Mouse (Mus musculus) midbrain, embryonic 15.5 days (tissue): ENCODE measurements at regions not wholly inside any gene's neighbourhood (a gene's known extent, or its start where the extent isn't known, plus 50 kb on each side); places are given as distances from the start of the nearest gene placed in this dataset.

Experiments
- ATAC-seq: fragments of 200-750 bp; cut with Nextera tagmentation; replicated peaks from 2 replicates; pipeline ENCODE4 v1.8.0; 2017; ENCODE audit warnings: moderate TSS enrichment
- H3K27ac ChIP-seq: fragments of 300-500 bp; sonication (generic); 2 replicates; pipeline ENCODE4 v1.5.1; 2015; ENCODE audit warnings: mild to moderate bottlenecking, inconsistent platforms
- H3K27me3 ChIP-seq: fragments of 300-500 bp; sonication (generic); replicated peaks from 2 replicates; pipeline ENCODE4 v1.6.1; 2015; ENCODE audit warnings: inconsistent platforms
- H3K36me3 ChIP-seq: fragments of 300-500 bp; sonication (generic); replicated peaks from 2 replicates; pipeline ENCODE4 v1.6.1; 2015; ENCODE audit warnings: inconsistent platforms
- H3K4me1 ChIP-seq: fragments of 300-500 bp; sonication (generic); 2 replicates; pipeline ENCODE4 v1.6.1; 2015; ENCODE audit warnings: inconsistent platforms
- H3K4me2 ChIP-seq: fragments of 300-500 bp; sonication (generic); 2 replicates; pipeline ENCODE4 v1.6.1; 2015; ENCODE audit warnings: inconsistent platforms, mild to moderate bottlenecking, moderate library complexity
- H3K4me3 ChIP-seq: fragments of 300-500 bp; sonication (generic); 2 replicates; pipeline ENCODE4 v1.5.1; 2015; ENCODE audit warnings: mild to moderate bottlenecking, inconsistent platforms
- H3K9ac ChIP-seq: fragments of 300-500 bp; sonication (generic); 2 replicates; pipeline ENCODE4 v1.6.1; 2015; ENCODE audit warnings: mild to moderate bottlenecking, inconsistent platforms
- H3K9me3 ChIP-seq: fragments of 300-500 bp; sonication (generic); 2 replicates; pipeline ENCODE4 v1.6.1; 2016; ENCODE audit warnings: inconsistent platforms
- WGBS: fragments of 180-500 bp; shearing (Covaris S2); methylation state at CpG from one replicate; pipeline ENCODE4 v1.1.7; 2015; ENCODE audit warnings: mixed read lengths; 5-methylcytosine and 5-hydroxymethylcytosine counted together

DNA sequence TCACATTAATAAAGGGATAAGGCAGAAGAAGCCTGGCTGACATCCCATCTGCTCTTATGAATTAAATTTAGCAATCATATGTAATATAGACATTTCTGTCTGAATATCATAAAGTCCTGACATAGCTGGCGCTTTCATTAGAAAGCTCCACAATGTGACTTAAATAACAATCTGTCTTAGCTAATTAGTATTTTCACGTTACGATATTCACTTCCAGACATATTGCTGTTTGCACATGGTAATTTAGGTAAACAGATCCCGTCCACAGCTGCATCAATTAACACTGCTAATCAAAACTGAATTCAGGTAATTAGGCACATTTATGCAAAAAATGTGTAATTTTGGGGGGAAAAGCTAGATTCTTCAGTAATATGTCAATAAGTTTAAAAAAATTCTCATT lies 625.1 kb downstream of the Nedd1 start:
- Histone ChIP-seq H3K9me3 (no peaks in the 10 kb centered on the region), H3K4me1 (peaks cover 32% of the 10 kb centered on the region; the same call in 1 of the 2 replicates), H3K36me3 (0 out of 2 replicates have a peak, but pooled peaks cover 7% of the 10 kb centered on the region), H3K9ac (no peak overlapping the region), H3K27me3 (no peaks in the 10 kb centered on the region), H3K4me2 (no peak overlapping the region), H3K27ac (no peak overlapping the region; the same call in 1 of the 2 replicates), H3K4me3 (no peak overlapping the region)
- no peak for ATAC-seq
- WGBS, result 62% methylated on average over 4 of the region's 4 CpGs

DNA sequence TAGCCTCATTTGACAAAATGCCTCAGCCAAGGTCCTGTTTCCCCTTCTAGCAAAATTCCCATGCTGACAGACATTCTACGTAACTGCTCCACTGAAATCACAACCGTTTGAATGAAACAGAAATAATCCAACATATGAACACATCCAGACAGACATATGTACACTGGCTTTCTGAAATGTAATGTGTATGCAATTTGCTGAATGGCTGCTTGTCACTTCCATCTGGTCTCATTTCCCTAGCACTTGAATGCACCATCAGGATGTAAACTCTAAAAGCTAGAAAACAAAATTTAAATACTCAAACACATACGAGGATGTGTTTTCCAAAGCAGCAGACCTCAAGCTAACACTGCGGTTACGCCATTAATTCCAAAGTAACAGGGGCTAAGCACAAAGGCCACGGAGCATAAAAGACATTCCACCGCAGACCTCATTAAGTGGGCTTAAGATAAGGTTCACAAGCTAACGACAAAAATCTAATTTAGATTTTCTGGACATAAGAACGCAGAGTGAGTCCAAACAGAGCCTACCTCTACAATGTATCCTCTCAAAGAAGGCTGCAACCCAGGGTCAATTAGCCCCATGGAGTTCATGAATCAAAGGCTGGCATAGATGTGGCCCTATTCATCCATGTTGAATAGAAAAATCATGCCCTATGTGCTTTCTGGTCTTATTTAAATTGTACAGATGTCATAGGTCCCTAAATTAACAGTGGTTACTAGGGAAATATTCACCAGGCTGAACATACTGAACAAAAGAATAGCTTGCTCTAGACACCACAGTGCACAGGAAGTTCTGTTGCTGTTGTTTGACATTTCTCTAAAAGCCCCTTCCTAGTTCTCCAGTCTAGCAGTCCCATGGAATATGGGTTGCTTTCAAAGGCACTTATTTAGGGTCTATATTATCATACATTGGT lies 630.5 kb downstream of the Nedd1 start:
- H3K9ac ChIP-seq, result no peak overlapping the region
- no peak for ATAC-seq

DNA sequence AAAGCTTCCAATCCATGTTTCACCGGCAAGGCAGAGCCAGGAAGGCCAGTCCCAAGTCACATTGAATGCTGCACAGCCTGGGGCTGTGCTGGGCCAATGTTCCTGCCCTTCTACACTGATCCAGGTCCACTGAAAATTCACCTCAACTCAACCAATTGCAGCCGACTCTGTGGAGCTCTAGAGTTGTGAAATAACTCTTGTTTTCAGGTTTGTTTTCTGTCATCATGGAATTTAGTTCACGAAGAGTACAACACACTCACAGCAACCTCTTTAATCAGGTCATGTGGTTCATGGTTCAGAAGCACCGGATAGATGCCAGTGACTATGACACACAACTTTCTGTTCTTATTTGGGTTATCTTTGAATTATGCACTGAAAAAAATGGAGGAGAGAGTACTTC lies 640.1 kb downstream of the Nedd1 start:
- Histone ChIP-seq H3K27me3 (no peaks in the 10 kb centered on the region), H3K9me3 (no peaks in the 10 kb centered on the region), H3K9ac (no peak overlapping the region), H3K4me1 (peaks cover 27% of the 10 kb centered on the region), H3K36me3 (peaks cover 8% of the 10 kb centered on the region; the same call in 1 of the 2 replicates), H3K4me2 (no peak overlapping the region), H3K27ac (peak overlapping the region; percentile 6), H3K4me3 (no peak overlapping the region)
- 74% methylated on average over 4 of the region's 4 CpGs for WGBS
- ATAC-seq, result no peak

More for the DNA sequence above, 630.5 kb downstream of the Nedd1 start:
- Histone ChIP-seq H3K9me3 (no peaks in the 10 kb centered on the region), H3K4me3 (no peak overlapping the region), H3K27me3 (no peaks in the 10 kb centered on the region), H3K4me2 (no peak overlapping the region), H3K27ac (peak overlapping the region; percentile 56), H3K36me3 (0 out of 2 replicates have a peak, but pooled peaks cover 3% of the 10 kb centered on the region), H3K4me1 (peaks cover 23% of the 10 kb centered on the region; the same call in 1 of the 2 replicates)
- 38% methylated on average over 9 of the region's 9 CpGs for WGBS

DNA sequence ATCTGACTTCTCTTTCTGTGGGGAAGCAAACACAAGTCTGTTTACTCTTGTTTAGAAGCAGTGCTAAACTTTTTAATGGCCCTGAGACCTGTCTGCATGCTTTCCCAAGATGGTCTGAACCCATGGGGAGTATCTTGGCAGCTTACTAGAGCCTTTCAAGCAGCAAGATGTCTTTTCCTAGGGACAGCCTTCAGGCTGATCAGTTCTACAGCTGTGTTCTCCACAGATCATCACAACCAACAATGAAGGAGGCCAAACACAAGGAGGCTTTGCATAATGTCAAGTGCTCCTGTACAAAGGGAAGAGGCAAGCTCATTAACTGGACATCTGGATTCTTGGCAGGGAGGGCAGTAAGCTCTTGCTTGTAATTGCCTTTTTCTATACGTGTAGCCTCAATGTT lies 641.0 kb downstream of the Nedd1 start:
- ATAC-seq, result 0 out of 2 replicates have a peak, but pooled peaks have one; percentile 51
- WGBS, result 8% methylated on average over 1 of the region's 1 CpGs

DNA sequence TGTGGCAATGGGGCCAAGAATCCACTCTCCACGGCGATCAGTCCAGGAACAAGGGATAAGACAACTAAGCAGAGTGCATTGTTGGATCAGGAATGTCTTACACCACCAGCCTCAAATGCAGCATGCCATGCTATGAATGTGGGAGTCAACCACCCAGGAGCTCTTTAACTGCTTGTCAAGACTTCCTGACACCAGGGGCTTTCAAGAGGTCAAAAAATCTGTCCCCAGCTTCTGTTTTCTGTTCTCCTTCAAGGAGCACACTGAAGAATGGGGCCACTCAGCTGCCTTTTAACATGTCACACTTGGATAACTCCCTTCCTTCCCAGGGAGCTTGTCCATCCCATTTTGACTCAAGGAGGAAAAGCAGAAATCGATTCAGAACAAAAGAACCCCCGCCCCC lies 642.8 kb downstream of the Nedd1 start:
- peaks cover 53% of the 10 kb centered on the region for H3K4me1 ChIP-seq

More for the DNA sequence above, 641.0 kb downstream of the Nedd1 start:
- Histone ChIP-seq H3K4me2 (no peak overlapping the region), H3K36me3 (peaks cover 8% of the 10 kb centered on the region; the same call in 1 of the 2 replicates), H3K27ac (peak overlapping the region; percentile 40; the same call in 1 of the 2 replicates), H3K9me3 (no peaks in the 10 kb centered on the region), H3K4me3 (no peak overlapping the region), H3K9ac (no peak overlapping the region), H3K27me3 (no peaks in the 10 kb centered on the region), H3K4me1 (peaks cover 36% of the 10 kb centered on the region)

DNA sequence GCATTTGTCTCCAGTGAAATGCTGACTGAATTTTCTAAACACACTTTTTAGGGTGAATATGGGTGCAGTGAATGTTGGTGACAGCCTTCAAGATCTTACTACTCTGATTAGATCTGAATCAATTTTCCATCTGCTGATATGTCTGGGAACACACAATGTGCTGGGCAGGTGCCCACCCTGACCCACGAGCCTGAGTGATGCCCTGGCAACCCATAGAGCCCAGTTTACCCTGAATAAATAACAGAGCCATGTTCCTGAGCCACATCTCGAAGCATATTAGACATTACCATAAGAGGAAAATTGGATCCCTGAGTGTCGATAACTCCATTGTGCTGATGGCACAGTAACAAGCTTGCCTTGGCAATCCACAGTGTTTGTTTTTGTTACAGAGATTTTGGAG lies 644.9 kb downstream of the Nedd1 start:
- ATAC-seq, result 0 out of 2 replicates have a peak, but pooled peaks have one; percentile 19
- 18% methylated on average over 3 of the region's 3 CpGs for WGBS
- no peak overlapping the region for H3K4me2 ChIP-seq
- no peaks in the 10 kb centered on the region for H3K9me3 ChIP-seq
- peak overlapping the region; percentile 78 for H3K27ac ChIP-seq
- H3K36me3 ChIP-seq, result peaks cover under 1% of the 10 kb centered on the region; the same call in 1 of the 2 replicates
- no peaks in the 10 kb centered on the region for H3K27me3 ChIP-seq
- peaks cover 65% of the 10 kb centered on the region for H3K4me1 ChIP-seq
- no peak overlapping the region for H3K9ac ChIP-seq
- no peak overlapping the region for H3K4me3 ChIP-seq

More for the DNA sequence above, 642.8 kb downstream of the Nedd1 start:
- 10% methylated on average over 4 of the region's 4 CpGs for WGBS
- Histone ChIP-seq H3K36me3 (peaks cover 8% of the 10 kb centered on the region; the same call in 1 of the 2 replicates), H3K9me3 (no peaks in the 10 kb centered on the region), H3K27ac (peak overlapping the region; percentile 67), H3K9ac (no peak overlapping the region), H3K27me3 (no peaks in the 10 kb centered on the region), H3K4me2 (no peak overlapping the region), H3K4me3 (no peak overlapping the region)
- no peak for ATAC-seq

DNA sequence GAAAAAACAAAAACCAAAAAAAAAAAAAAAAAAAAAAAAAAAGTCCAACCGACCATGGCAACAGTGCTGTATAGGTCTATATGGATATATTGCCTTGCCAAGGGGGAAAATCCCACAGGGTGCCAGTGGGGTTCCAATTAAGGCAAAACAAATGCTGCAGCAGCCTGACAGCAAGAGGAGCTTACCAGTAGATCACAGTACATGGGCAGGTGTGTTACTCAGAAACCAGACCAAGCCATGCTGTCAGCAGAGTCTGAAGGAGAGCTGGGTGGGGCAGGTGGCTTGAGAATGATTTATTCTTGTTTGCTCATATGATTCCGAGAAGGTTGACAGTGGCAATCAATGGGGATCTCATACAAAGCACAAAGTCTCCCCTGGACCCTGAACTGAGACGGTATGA lies 645.5 kb downstream of the Nedd1 start:
- Histone ChIP-seq H3K4me2 (no peak overlapping the region), H3K9ac (no peak overlapping the region), H3K27ac (peak overlapping the region; percentile 78), H3K4me3 (no peak overlapping the region), H3K27me3 (no peaks in the 10 kb centered on the region), H3K9me3 (no peaks in the 10 kb centered on the region), H3K36me3 (peaks cover 2% of the 10 kb centered on the region; the same call in 1 of the 2 replicates), H3K4me1 (peaks cover 65% of the 10 kb centered on the region)
- peak; percentile 34; the same call in 1 of the 2 replicates for ATAC-seq
- WGBS, result 8% methylated on average over 3 of the region's 3 CpGs

DNA sequence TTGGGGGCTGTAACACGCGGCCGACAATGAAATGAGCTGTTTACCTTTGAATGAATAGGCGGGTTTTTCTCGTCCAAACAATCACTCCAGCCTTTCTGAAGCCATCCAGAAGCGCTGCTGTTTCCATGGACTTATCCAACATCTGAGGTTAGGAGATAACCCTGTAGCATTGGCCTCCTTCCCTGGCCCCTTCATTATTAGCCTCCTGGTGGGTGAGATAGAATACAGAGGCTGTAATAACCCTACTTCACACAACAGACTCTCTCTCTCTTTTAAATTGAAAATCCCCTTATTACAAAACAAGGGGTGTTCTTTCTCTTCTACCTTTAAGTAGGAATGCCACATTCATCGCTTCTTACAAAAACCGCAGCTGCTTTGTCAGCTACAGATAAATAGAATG lies 646.8 kb downstream of the Nedd1 start:
- H3K4me1 ChIP-seq, result peaks cover 58% of the 10 kb centered on the region
- H3K9ac ChIP-seq, result no peak overlapping the region
- no peaks in the 10 kb centered on the region for H3K9me3 ChIP-seq
- H3K27me3 ChIP-seq, result no peaks in the 10 kb centered on the region
- 11% methylated on average over 8 of the region's 8 CpGs for WGBS
- ATAC-seq, result no peak
- H3K27ac ChIP-seq, result peak overlapping the region; percentile 78
- H3K36me3 ChIP-seq, result peaks cover 6% of the 10 kb centered on the region; the same call in 1 of the 2 replicates
- no peak overlapping the region for H3K4me2 ChIP-seq
- no peak overlapping the region for H3K4me3 ChIP-seq

DNA sequence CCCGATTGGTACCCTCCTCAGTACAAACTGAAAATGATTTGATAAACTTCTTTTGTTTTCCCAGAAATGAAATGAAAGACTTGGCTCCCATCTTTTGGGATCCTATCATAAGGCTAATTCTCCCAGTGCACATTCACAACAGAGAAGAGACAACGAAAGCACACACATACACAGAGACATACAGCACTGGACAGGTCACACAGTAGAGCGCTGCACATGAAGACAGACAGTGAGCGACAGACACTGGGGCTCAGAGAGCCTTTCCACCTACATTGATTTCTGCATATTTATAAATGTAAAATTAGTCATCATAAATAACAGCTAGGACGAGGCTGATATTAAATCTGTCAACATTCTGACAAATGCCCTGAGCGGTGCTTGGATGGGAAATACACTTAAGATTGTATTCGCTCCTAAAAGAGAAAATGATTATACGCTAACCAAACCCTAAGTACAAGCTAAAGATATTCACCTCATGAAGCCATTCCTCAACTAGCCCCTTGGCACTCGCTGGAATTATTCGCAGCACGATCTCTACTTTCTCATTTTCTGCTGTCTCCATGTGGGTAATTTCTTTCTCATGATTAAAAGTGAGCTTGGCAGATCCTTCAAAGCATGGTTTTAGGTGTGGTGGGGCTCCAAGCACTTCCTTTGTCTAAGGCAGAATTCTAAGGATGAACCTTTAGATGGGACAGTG lies 647.4 kb downstream of the Nedd1 start:
- Histone ChIP-seq H3K4me1 (peaks cover 52% of the 10 kb centered on the region), H3K4me3 (no peak overlapping the region), H3K27me3 (no peaks in the 10 kb centered on the region), H3K9ac (peak overlapping the region; percentile 12; the same call in 1 of the 2 replicates), H3K9me3 (no peaks in the 10 kb centered on the region), H3K27ac (peak overlapping the region; percentile 78), H3K36me3 (peaks cover 6% of the 10 kb centered on the region; the same call in 1 of the 2 replicates), H3K4me2 (no peak overlapping the region)
- WGBS, result 46% methylated on average over 11 of the region's 11 CpGs
- peak; percentile 44; the same call in 1 of the 2 replicates for ATAC-seq

DNA sequence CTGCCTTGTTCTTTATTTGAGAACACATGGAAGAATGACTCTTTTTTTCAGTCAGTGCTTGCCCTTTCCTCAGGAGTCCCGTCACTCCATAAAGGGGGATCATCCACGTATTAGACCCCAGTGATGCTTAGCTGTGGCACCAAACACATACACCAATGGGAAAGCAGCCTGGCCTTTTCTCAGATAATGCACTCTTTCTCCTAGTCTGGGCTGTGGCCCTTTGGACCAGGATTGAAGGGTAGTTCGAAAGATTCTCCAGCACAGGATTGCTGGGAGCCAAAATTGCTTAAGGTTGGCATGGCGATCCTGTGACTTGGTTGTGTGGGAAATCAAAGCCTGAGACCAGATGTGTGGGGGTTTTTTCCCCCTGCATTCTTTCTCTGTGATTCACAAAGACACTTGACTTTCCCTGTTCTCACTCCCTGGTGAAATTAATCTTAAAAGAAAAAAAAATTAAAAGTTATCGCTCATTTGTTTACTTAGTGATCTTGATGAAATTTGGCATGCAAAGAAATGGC lies 648.3 kb downstream of the Nedd1 start:
- H3K9me3 ChIP-seq, result no peaks in the 10 kb centered on the region
- ATAC-seq, result 0 out of 2 replicates have a peak, but pooled peaks have one; percentile 24
- H3K4me3 ChIP-seq, result no peak overlapping the region
- H3K9ac ChIP-seq, result no peak overlapping the region
- H3K27me3 ChIP-seq, result no peaks in the 10 kb centered on the region
- peak overlapping the region; percentile 78 for H3K27ac ChIP-seq
- no peak overlapping the region for H3K4me2 ChIP-seq
- peaks cover 46% of the 10 kb centered on the region for H3K4me1 ChIP-seq
- 21% methylated on average over 5 of the region's 5 CpGs for WGBS
- H3K36me3 ChIP-seq, result peaks cover 9% of the 10 kb centered on the region; the same call in 1 of the 2 replicates

DNA sequence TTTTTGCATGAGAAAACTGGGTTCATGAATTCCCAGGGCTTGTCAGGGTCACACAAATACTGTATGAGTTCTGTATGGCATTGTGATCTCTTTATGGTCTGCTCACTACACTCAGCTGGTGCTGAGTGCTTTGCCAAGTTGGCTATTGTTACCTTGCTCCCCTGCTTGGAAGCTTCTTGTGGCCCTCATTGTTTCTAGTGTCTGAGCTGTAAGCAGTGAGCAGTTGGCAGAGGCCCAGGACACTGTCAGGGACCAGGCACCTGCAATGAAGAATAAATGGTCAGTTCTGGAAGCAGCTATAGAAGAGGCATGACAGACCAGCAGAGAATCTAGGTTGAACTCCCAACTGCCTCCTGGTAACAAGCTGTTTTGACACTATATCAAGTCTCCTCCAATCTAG lies 677.4 kb downstream of the Nedd1 start:
- Histone ChIP-seq H3K4me1 (peaks cover 6% of the 10 kb centered on the region; the same call in 1 of the 2 replicates), H3K4me2 (no peak overlapping the region), H3K27me3 (no peaks in the 10 kb centered on the region), H3K27ac (no peak overlapping the region), H3K9me3 (no peaks in the 10 kb centered on the region), H3K36me3 (no peaks in the 10 kb centered on the region), H3K9ac (no peak overlapping the region), H3K4me3 (no peak overlapping the region)
- no peak for ATAC-seq

DNA sequence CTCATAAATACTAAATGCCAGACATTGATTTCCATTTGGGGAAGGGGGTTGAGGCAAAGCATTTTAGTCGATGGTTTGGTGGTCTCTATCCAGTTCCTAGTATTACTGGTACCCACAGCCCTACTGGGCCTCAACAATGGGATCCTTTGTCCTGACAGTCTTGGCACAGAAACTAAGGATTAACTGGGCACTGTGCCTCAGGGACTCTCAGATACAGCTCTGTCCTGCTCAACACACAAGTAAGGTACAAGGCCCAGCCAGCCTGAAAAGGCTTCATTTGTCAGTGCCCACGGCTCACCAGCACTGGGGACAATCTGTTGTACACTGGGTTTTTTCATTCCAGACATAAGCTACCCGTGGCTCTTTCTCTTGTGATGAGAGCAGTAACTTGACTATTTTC lies 686.0 kb downstream of the Nedd1 start:
- Histone ChIP-seq H3K27me3 (no peaks in the 10 kb centered on the region), H3K9me3 (no peaks in the 10 kb centered on the region), H3K36me3 (no peaks in the 10 kb centered on the region), H3K4me3 (no peak overlapping the region), H3K4me2 (no peak overlapping the region), H3K9ac (no peak overlapping the region), H3K4me1 (no peaks in the 10 kb centered on the region; the same call in 1 of the 2 replicates), H3K27ac (peak overlapping the region; percentile 26; the same call in 1 of the 2 replicates)
- ATAC-seq, result peak; percentile 80
- 37% methylated on average over 3 of the region's 3 CpGs for WGBS
